Mouse (Mus musculus): ENCODE measurements around the gene Tulp3.

GRCm38 (mm10) chr6:128277132-128278085 lies 78.2 kb downstream of the Tulp3 start:
- TF ChIP-seq CTCF (IDR thresholded peaks at IDR 0.05): no peak
- TF ChIP-seq EP300 (IDR thresholded peaks at IDR 0.05; ENCODE audit: insufficient read depth, low read depth, low read length): no peak
